Mouse (Mus musculus): ENCODE measurements around the gene 2010111I01Rik. TPM values are rescaled to one million over a fixed set of nuclear protein-coding genes. Genes with fewer than 3 reads are reported as not detected.
"Not testable (repeated sequence)": the region's sequence is repeated elsewhere in the genome, so short reads cannot be mapped to it uniquely, and the experiment has no call there.

2010111I01Rik gene
- total RNA-seq, 2 experiments from 2014 or later = 80.6 to 90.0 TPM

GRCm38 (mm10) chr13:62952624-62953023 lies 12.1 kb upstream of the 2010111I01Rik start:
- no peak for DNase-seq

GRCm38 (mm10) chr13:62955997-62956396 lies 8.7 kb upstream of the 2010111I01Rik start:
- DNase-seq = no peak

GRCm38 (mm10) chr13:62956776-62957175 lies 7.9 kb upstream of the 2010111I01Rik start:
- no peak for DNase-seq

- no peak for DNase-seq
These were observed 1.3 kb upstream of the 2010111I01Rik start for GRCm38 (mm10) chr13:62963358-62963757.

GRCm38 (mm10) chr13:62968223-62968622 lies 3.5 kb downstream of the 2010111I01Rik start:
- no peak for DNase-seq

GRCm38 (mm10) chr13:62970515-62971269 lies 6.0 kb downstream of the 2010111I01Rik start:
- no peak for DNase-seq

GRCm38 (mm10) chr13:62972403-62972802 lies 7.7 kb downstream of the 2010111I01Rik start:
- no peak for DNase-seq

GRCm38 (mm10) chr13:62973111-62973510 lies 8.4 kb downstream of the 2010111I01Rik start:
- no peak for DNase-seq

- DNase-seq = peak; percentile 27 to 50
These were observed 13.4 kb downstream of the 2010111I01Rik start for GRCm38 (mm10) chr13:62978104-62978503.

- no peak for DNase-seq
These were observed 14.1 kb downstream of the 2010111I01Rik start for GRCm38 (mm10) chr13:62978784-62979183.

GRCm38 (mm10) chr13:62979215-62979614 lies 14.5 kb downstream of the 2010111I01Rik start:
- no peak for DNase-seq

- DNase-seq = peak in 1 of 2 experiments; percentile 13
These were observed 15.4 kb downstream of the 2010111I01Rik start for GRCm38 (mm10) chr13:62980131-62980530.

GRCm38 (mm10) chr13:62984485-62984884 lies 19.8 kb downstream of the 2010111I01Rik start:
- no peak for DNase-seq

GRCm38 (mm10) chr13:62989891-62990490 lies 25.3 kb downstream of the 2010111I01Rik start:
- no peak for DNase-seq

- DNase-seq = no peak
These were observed 29.1 kb downstream of the 2010111I01Rik start for GRCm38 (mm10) chr13:62993543-62994477.

- DNase-seq = no peak
These were observed 32.1 kb downstream of the 2010111I01Rik start for GRCm38 (mm10) chr13:62996767-62997166.

GRCm38 (mm10) chr13:63007491-63007890 lies 42.8 kb downstream of the 2010111I01Rik start:
- DNase-seq = not testable (repeated sequence)

- DNase-seq = peak; percentile 17 to 30
These were observed 45.8 kb downstream of the 2010111I01Rik start for GRCm38 (mm10) chr13:63010345-63011090.

- DNase-seq = no peak
These were observed 49.7 kb downstream of the 2010111I01Rik start for GRCm38 (mm10) chr13:63014353-63014752.

GRCm38 (mm10) chr13:63015362-63015761 lies 50.7 kb downstream of the 2010111I01Rik start:
- DNase-seq = no peak

- DNase-seq = no peak
These were observed 51.4 kb downstream of the 2010111I01Rik start for GRCm38 (mm10) chr13:63016056-63016455.
